Mouse (Mus musculus): Measurements from ENCODE around the gene Mocs2.

The Mocs2 gene

DNA sequence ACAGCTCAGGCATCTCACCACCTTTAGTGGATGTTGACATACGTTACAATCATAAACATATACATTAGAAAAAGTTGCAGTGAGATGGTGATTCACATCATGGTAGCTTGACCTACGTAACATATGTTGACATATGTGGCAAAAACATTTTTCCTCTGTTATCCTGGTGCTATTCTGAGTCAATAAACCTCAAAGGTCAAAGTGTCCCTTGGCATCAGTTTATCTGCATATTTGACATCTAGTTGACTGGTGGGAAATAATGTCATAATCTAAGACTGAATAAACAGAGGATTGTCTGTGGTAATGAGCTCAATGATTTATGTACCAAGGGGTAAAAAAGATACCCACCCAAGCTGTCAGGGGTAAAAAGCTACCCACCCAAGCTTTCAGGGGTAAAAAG, 35.1 kb downstream of the Mocs2 start:
- DNase-seq (ENCODE audit: low spot score in 2 of 2) = no peak

DNA sequence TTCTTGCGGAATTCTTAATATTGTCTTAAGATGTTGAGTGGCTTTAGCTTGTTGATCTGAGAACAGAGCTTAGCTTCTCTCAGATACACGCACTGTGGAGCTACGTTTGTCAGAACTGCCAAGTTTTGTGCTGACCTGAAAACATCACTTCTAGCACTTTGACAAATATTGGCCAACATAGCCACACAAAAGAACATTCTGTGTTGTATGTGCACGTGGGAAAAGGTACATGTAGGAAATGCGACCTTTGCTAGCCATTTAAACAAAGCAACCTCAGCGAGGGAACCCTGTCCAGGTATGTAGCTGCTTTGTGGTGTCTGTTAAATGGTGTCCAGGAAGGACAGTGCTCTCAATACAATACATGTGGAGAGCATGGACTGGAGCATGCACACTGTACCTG, 36.0 kb downstream of the Mocs2 start:
- no peak for DNase-seq (ENCODE audit: low spot score in 2 of 2)

DNA sequence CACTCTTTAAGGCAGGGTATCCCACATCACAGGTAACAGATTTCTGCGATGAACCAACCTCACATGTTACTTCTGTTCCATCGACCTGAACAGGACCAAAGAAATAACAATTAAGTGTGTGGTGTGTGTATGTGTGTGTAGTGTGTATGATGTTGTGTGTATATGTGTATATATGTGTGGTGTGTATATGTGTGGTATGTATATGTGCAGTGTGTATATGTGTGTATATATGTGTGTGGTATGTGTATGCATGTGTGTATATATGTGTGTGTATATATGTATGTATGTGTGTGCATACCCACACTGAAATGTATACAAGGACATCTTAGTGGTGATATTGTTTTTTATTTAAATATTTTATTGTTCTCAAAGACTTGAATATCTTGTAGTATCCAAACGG, 36.4 kb downstream of the Mocs2 start:
- no peak for DNase-seq (ENCODE audit: low spot score in 2 of 2)

DNA sequence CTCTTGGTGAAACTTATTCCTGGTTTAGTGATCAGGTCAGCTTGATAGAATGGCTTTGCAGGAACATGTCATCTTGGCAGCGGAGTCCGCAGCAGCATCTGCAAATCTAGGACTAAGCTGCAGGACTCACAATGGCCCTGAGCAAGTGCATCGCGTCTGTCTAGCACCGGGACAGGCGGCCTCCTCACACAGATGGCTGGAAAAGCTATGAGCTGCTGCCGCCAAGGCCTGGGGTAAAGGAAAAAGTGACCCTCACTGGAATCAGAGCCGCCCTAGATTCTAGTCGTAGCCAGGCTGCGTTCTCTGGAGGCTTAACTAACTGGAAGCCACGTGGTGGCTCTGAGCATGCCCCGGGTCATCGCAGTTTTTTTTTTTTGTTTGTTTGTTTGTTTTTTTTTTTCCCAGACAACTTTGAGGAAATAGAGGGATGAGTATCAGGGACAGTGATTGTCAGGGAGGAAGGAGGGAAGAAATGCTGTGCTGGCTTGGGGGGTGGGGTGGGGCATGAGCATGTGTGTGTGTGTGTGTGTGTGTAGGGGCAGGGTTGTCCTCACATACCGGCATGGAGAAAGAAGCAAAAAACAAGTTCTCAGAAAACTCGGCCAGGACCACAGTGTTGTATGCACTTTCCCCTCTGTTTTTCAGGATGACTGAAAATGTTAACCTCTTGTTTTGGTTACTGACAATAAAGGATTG, 37.7 kb downstream of the Mocs2 start:
- DNase-seq (ENCODE audit: low spot score in 2 of 2) = no peak

DNA sequence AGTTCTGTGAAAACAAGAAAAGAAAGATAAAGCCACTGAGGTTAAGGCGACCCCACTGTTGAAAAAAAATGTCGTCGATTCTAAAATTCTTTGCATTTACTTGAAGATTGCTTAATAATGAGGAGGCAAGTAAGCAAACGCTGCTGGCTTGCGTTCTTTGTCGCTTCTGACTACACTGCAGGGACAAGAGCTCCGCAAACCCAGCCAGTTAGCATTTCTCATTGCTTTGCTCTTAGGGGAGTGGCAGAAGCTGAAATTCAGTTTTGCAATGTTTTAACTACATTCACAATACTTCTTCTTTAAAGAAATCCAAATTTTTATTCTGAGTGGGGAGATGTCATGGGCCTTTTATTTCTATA, 38.2 kb downstream of the Mocs2 start:
- DNase-seq (ENCODE audit: low spot score in 2 of 2) = no peak

DNA sequence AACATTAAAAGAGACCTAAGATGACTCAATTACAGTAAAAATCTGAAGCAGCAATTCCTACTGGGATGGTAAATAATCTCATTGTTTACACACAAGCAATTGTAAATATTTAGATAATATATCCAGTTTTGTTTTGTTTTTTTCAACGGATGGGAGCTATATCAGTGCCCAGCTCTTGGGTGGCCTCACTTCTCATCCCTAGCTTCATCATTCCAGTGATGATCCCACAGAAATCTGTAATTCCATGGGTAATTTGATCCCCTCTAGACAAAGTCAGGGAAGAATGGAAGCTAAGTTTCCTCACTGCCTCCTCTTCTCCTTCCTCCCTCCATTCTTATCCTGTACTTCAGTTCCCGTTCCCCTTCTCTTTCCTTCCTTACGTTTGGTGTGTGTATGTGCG, 39.5 kb downstream of the Mocs2 start:
- DNase-seq (ENCODE audit: low spot score in 2 of 2) = no peak

DNA sequence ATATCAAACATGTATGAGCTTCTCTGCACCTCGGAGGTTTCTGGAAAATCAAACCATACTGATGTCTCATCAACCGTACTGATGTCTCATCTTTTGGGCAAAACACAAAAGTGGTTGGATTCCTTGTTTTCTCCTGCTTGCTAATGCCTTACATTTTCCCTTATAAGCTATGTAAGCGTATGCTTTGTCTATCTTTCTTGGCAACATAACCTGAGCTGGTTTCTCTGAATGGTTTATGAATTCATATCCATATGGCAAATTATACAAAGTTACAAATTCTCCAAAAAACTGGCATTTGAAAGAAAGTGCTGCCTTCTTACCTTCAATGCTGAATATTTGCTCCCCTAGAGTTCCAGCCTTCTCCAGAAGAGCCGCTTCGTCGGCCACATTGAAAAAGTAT, 56.7 kb downstream of the Mocs2 start:
- DNase-seq (ENCODE audit: low spot score in 2 of 2) = no peak

DNA sequence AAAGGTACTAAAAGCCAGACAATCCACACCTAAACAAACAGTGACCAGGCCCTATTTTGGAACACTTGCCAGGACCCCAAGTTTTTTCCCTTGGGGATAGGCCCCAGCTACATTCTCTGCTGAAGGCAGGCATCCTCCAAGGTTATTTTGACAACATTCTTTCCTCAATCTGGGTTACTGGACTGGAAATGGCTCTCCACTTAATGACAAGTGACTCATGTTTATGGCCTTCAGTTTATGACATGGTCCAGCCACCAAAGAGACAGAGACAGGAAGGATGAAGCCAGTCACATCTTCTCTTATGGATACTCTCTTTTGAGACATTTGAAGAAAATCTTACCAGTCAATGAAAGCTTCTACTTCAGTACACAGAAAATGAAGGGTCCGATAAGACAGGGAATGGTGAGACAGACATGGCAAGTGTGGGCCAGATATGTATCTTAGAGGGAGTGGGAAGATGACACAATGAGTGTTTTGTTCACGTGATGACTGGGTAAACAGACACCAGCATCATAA, 58.0 kb downstream of the Mocs2 start:
- DNase-seq (ENCODE audit: low spot score in 2 of 2) = no peak

DNA sequence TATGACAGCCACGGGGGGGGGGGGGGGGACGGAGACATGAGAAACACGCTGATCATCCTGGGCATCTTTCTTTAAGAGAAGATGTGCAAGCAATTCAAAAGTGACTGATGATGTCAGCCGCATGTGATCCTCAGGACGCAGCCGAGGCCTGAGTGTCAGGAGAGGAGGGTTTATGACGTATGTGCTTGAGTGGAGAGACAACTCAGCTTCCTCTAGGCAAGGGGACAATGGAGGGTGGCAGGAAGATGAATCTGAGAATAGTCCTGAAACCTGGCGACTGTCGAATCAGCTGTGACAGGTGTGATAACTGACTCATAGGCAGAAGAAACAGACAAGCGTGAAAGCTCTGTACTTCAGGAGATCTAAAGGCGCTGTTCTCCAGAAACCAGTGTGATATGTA, 60.6 kb downstream of the Mocs2 start:
- no peak for DNase-seq (ENCODE audit: low spot score in 2 of 2)

All from frontal cortex, postnatal 10 days (tissue).